Mouse (Mus musculus) activated CD4-positive, CD25-positive, alpha-beta regulatory T cell (primary cell): ENCODE data around the gene Vmn1r59. TPM values are rescaled to one million over a fixed set of nuclear protein-coding genes. Genes with fewer than 3 reads are reported as not detected.

Experiments
- polyA plus RNA-seq, 2 experiments: library from polyadenylated mRNA; unstranded; fragments of 100-300 nt; shearing (Covaris generic); gene quantifications; one replicate each; pipeline ENCODE4 v1.2.1; 2017

Vmn1r59 gene
- polyA plus RNA-seq = not detected

GRCm38 (mm10) chr7:5456674-5457073, at the start of gene Vmn1r59:
TSS of gene Vmn1r59 (minus strand) at chr7:5456774.

GRCm38 (mm10) chr7:5493856-5494255, 37.3 kb upstream of the Vmn1r59 start, which contains the start of gene Vmn2r28:
TSS of gene Vmn2r28 (minus strand) at chr7:5493956.

GRCm38 (mm10) chr7:5413296-5413695, 43.3 kb downstream of the Vmn1r59 start, which contains the start of gene Vmn1r58:
TSS of gene Vmn1r58 (minus strand) at chr7:5413396.

Other genes starting within 250 kb of the Vmn1r59 start
- not detected for gene Vmn1r57, start 238.3 kb downstream of the Vmn1r59 start, polyA plus RNA-seq
- gene Gm5065, start 106.2 kb downstream of the Vmn1r59 start, polyA plus RNA-seq = not detected
- under 1 TPM in 1 of 2 experiments, not detected in 1; 0.27 TPM for gene Nlrp2, start 105.7 kb downstream of the Vmn1r59 start, polyA plus RNA-seq
- gene Vmn1r58, start 43.4 kb downstream of the Vmn1r59 start, polyA plus RNA-seq = under 1 TPM; 0.01 to 0.06 TPM
- under 1 TPM in 1 of 2 experiments, not detected in 1; 0.04 TPM for gene Vmn2r28, start 37.2 kb upstream of the Vmn1r59 start, polyA plus RNA-seq
- gene Vmn1r60, start 90.5 kb upstream of the Vmn1r59 start, polyA plus RNA-seq = under 1 TPM; 0.04 to 0.06 TPM
- under 1 TPM in 1 of 2 experiments, not detected in 1; 0.02 TPM for gene Vmn1r61, start 156.5 kb upstream of the Vmn1r59 start, polyA plus RNA-seq
- gene Vmn1r62, start 216.9 kb upstream of the Vmn1r59 start, polyA plus RNA-seq = under 1 TPM; 0.36 to 0.64 TPM